In genomic region chr15:25886581-25887011, GRCm38 (mm10) we compare ENCODE assay signal across 8 mouse cellular contexts. TPM values are rescaled to one million over a fixed set of nuclear protein-coding genes. Genes with fewer than 3 reads are reported as not detected.
DNase-seq lines count a peak whose midpoint lies in the region; ATAC-seq and TF ChIP-seq lines count a peak whose summit lies in the region.
"Had no signal": no experiment of that assay in that cellular context is flagged by ENCODE, and none has a peak within 500 bp of the region (broad histone marks: within the 10 kb centered on the region; RNA-seq: fewer than 3 reads in every experiment).

No protein-coding gene starts in this region.

- no peak for ATAC-seq in intestine, postnatal 0 days
- no peak for ATAC-seq in erythroid progenitor cell, adult 5-6 weeks (replicated peaks; ENCODE audit: low FRiP score, poor library complexity, severe bottlenecking)

- 71% methylated on average over 6 of the region's 6 CpGs for WGBS in intestine, postnatal 0 days

- H3K9me3 ChIP-seq in intestine, postnatal 0 days (ENCODE audit: control insufficient read depth) = no peaks in the 10 kb centered on the region
- H3K9me3 ChIP-seq: embryonic facial prominence, embryonic 12.5 days had no signal

- DNase-seq in layer of hippocampus, adult 11-12 months (ENCODE audit: low spot score) = peak; percentile 63
- DNase-seq in layer of hippocampus, adult 9-10 months (ENCODE audit: low spot score) = no peak
- DNase-seq in gastrocnemius, postnatal 36 days = peak; percentile 52 to 64
- peak; percentile 30 to 55 for DNase-seq in left cerebral cortex, adult 2 months (ENCODE audit: extremely low spot score in 1 of 2, low spot score in 2 of 2)
- DNase-seq in right cerebral cortex, adult 2 months (ENCODE audit: low spot score in 2 of 2) = peak; percentile 37 to 58

- no peak overlapping the region for H3K27ac ChIP-seq in left cerebral cortex, adult 2 months
- H3K27ac ChIP-seq in intestine, postnatal 0 days (ENCODE audit: low read depth, low read length) = no peak overlapping the region
- H3K27ac ChIP-seq: embryonic facial prominence, embryonic 12.5 days had no signal

- intact Hi-C loops in gastrocnemius, postnatal 36 days (cut with DNase I) = no loop called here
- intact Hi-C loops in left cerebral cortex, adult 2 months (cut with DNase I) = no loop called here

- no peaks in the 10 kb centered on the region for H3K27me3 ChIP-seq in intestine, postnatal 0 days (replicated peaks; ENCODE audit: control insufficient read depth, insufficient read depth, low read length)
- H3K27me3 ChIP-seq: embryonic facial prominence, embryonic 12.5 days had no signal

- no peaks in the 10 kb centered on the region for H3K4me1 ChIP-seq in intestine, postnatal 0 days (replicated peaks; ENCODE audit: control insufficient read depth, insufficient read depth, low read length)
- H3K4me1 ChIP-seq: embryonic facial prominence, embryonic 12.5 days had no signal

- no peaks in the 10 kb centered on the region for H3K36me3 ChIP-seq in intestine, postnatal 0 days (ENCODE audit: control insufficient read depth, insufficient read depth)
- H3K36me3 ChIP-seq: embryonic facial prominence, embryonic 12.5 days had no signal

- no peak overlapping the region for H3K9ac ChIP-seq in intestine, postnatal 0 days (ENCODE audit: low read depth, low read length)
- H3K9ac ChIP-seq: embryonic facial prominence, embryonic 12.5 days had no signal

- no peak overlapping the region for H3K4me3 ChIP-seq in left cerebral cortex, adult 2 months
- no peak overlapping the region for H3K4me3 ChIP-seq in intestine, postnatal 0 days (ENCODE audit: low read depth, low read length)
- H3K4me3 ChIP-seq: embryonic facial prominence, embryonic 12.5 days had no signal

- no peak overlapping the region for H3K4me2 ChIP-seq in intestine, postnatal 0 days (replicated peaks; ENCODE audit: low read depth)
- H3K4me2 ChIP-seq: embryonic facial prominence, embryonic 12.5 days had no signal

- no peak for TF ChIP-seq CTCF in left cerebral cortex, adult 2 months (IDR thresholded peaks at IDR 0.05)
- TF ChIP-seq CTCF in intestine, postnatal 0 days (IDR thresholded peaks at IDR 0.05; ENCODE audit: low read depth) = no peak

RNA-seq across cellular contexts. Expression of gene Retreg1, which starts 43.6 kb away (rescaled TPM):
- total RNA-seq in gastrocnemius, postnatal 36 days (2021) = 100 to 1,000 TPM; 128 to 214 TPM
- 10 to 100 TPM; 32.8 to 32.9 TPM for total RNA-seq in left cerebral cortex, adult 2 months (2021)
- polyA plus RNA-seq in intestine, postnatal 0 days (2015; fragmentation: Nextera tagmentation; extraction: Ambion mirVana) = 37.8 and 41.5 TPM in 2 replicates
- 17.3 and 25.6 TPM in 2 replicates for total RNA-seq in erythroid progenitor cell, adult 5-6 weeks (2015; ENCODE audit: low replicate concordance)
- 9.4 and 13.4 TPM in 2 replicates for total RNA-seq in erythroid progenitor cell, adult 5-6 weeks (2017; ENCODE audit: low replicate concordance)
